Mouse (Mus musculus) ES-Bruce4 (cell line): ENCODE measurements around the gene Fbxo6. TPM values are rescaled to one million over a fixed set of nuclear protein-coding genes. Genes with fewer than 3 reads are reported as not detected.
A peak's percentile ranks its signal among the peaks of the same experiment; 100 is the strongest.

ENCODE experiments used
- H3K27ac ChIP-seq: 2 replicates; pipeline ENCODE4 v1.5.1; 2012; ENCODE audit warnings: low read length, inconsistent platforms; ENCODE audit not compliant: insufficient read depth
- H3K27me3 ChIP-seq: 2 replicates; pipeline ENCODE4 v1.6.1; 2012; ENCODE audit warnings: mild to moderate bottlenecking, low read length, inconsistent platforms; ENCODE audit not compliant: control insufficient read depth, poor library complexity, insufficient read depth, severe bottlenecking
- H3K36me3 ChIP-seq: 2 replicates; pipeline ENCODE4 v1.6.1; 2012; ENCODE audit warnings: inconsistent platforms, mild to moderate bottlenecking, low read length, moderate library complexity; ENCODE audit not compliant: control insufficient read depth, poor library complexity, insufficient read depth, severe bottlenecking
- H3K4me1 ChIP-seq: one replicate; pipeline ENCODE4 v1.8.1; 2011; ENCODE audit warnings: low read length; ENCODE audit not compliant: control insufficient read depth, insufficient read depth
- H3K4me3 ChIP-seq: 2 replicates; pipeline ENCODE4 v1.5.1; 2011; ENCODE audit warnings: low read depth, mild to moderate bottlenecking, low read length
- H3K9ac ChIP-seq: 2 replicates; pipeline ENCODE4 v1.6.1; 2012; ENCODE audit warnings: low read depth, mild to moderate bottlenecking, inconsistent platforms; ENCODE audit not compliant: poor library complexity, severe bottlenecking
- H3K9me3 ChIP-seq: replicated peaks from 2 replicates; pipeline ENCODE4 v1.6.1; 2012; ENCODE audit warnings: mild to moderate bottlenecking, low read length, inconsistent platforms; ENCODE audit not compliant: control insufficient read depth, poor library complexity, insufficient read depth, severe bottlenecking
- CTCF ChIP-seq: IDR thresholded peaks from one replicate; pipeline ENCODE4 v1.8.1; 2011; ENCODE audit warnings: low read depth, low read length
- EP300 ChIP-seq: IDR thresholded peaks from 2 replicates; pipeline ENCODE4 v1.6.1; 2011; ENCODE audit warnings: low read depth, low read length; ENCODE audit not compliant: insufficient read depth
- POLR2A ChIP-seq: IDR thresholded peaks from one replicate; pipeline ENCODE4 v1.8.1; 2011; ENCODE audit warnings: low read length; ENCODE audit not compliant: insufficient read depth
- polyA plus RNA-seq: library from polyadenylated mRNA; stranded (reverse); fragments of >200 nt; gene quantifications from 2 replicates; pipeline ENCODE4 v1.2.4, GENCODE M21; 2011; ENCODE audit warnings: low read depth; ENCODE audit not compliant: missing spikeins, insufficient read depth, insufficient read length

Fbxo6 gene
- polyA plus RNA-seq, 1 experiment, result 41.6 TPM

- Histone ChIP-seq H3K9ac (peak overlapping the region; percentile 31), H3K4me3 (peak overlapping the region; percentile 31), H3K27me3 (no peaks in the 10 kb centered on the region), H3K36me3 (no peaks in the 10 kb centered on the region), H3K4me1 (peaks cover 5% of the 10 kb centered on the region), H3K9me3 (no peaks in the 10 kb centered on the region), H3K27ac (no peak overlapping the region)
- no peak for TF ChIP-seq CTCF
- no peak for TF ChIP-seq POLR2A
- no peak for TF ChIP-seq EP300
Observed at GRCm38 (mm10) chr4:148107621-148108291, 44.2 kb downstream of the Fbxo6 start.

GRCm38 (mm10) chr4:148104146-148104545 is 47.8 kb downstream of the Fbxo6 start:
- peaks cover 8% of the 10 kb centered on the region for H3K4me1 ChIP-seq
- H3K27me3 ChIP-seq, result no peaks in the 10 kb centered on the region
- H3K27ac ChIP-seq, result no peak overlapping the region
- no peak overlapping the region for H3K9ac ChIP-seq
- no peaks in the 10 kb centered on the region for H3K36me3 ChIP-seq
- H3K4me3 ChIP-seq, result no peak overlapping the region
- TF ChIP-seq POLR2A, result no peak
- no peak for TF ChIP-seq CTCF
- TF ChIP-seq EP300, result no peak
- H3K9me3 ChIP-seq, result no peaks in the 10 kb centered on the region

GRCm38 (mm10) chr4:148101801-148102527 is 50.0 kb downstream of the Fbxo6 start:
- Histone ChIP-seq H3K9ac (peak overlapping the region; percentile 54), H3K27me3 (no peaks in the 10 kb centered on the region), H3K27ac (peak overlapping the region; percentile 24), H3K4me3 (peak overlapping the region; percentile 61), H3K4me1 (peaks cover 3% of the 10 kb centered on the region), H3K36me3 (no peaks in the 10 kb centered on the region), H3K9me3 (no peaks in the 10 kb centered on the region)
- TF ChIP-seq CTCF, result peak; percentile 65
- TF ChIP-seq EP300, result 0 out of 2 replicates have a peak, but pooled peaks have one; percentile 43
- no peak for TF ChIP-seq POLR2A

GRCm38 (mm10) chr4:148098666-148099065 is 53.3 kb downstream of the Fbxo6 start:
- no peak overlapping the region for H3K27ac ChIP-seq
- no peaks in the 10 kb centered on the region for H3K9me3 ChIP-seq
- H3K27me3 ChIP-seq, result no peaks in the 10 kb centered on the region
- peaks cover 3% of the 10 kb centered on the region for H3K4me1 ChIP-seq
- TF ChIP-seq EP300 (no peak), CTCF (no peak), POLR2A (no peak)
- H3K36me3 ChIP-seq, result no peaks in the 10 kb centered on the region
- H3K4me3 ChIP-seq, result no peak overlapping the region
- H3K9ac ChIP-seq, result no peak overlapping the region

- Histone ChIP-seq H3K27ac (no peak overlapping the region), H3K9me3 (no peaks in the 10 kb centered on the region), H3K27me3 (no peaks in the 10 kb centered on the region), H3K36me3 (no peaks in the 10 kb centered on the region), H3K4me3 (no peak overlapping the region), H3K9ac (no peak overlapping the region), H3K4me1 (peaks cover 3% of the 10 kb centered on the region)
- TF ChIP-seq CTCF, result no peak
- no peak for TF ChIP-seq POLR2A
- no peak for TF ChIP-seq EP300
Observed at GRCm38 (mm10) chr4:148097936-148098335, 54.0 kb downstream of the Fbxo6 start.

Other genes with a start within 250 kb of the Fbxo6 start
- gene Mfn2, start 247.4 kb downstream of the Fbxo6 start, polyA plus RNA-seq, result 14.6 and 16.7 TPM in 2 replicates
- gene Plod1, start 215.4 kb downstream of the Fbxo6 start, polyA plus RNA-seq, result 21.7 and 26.3 TPM in 2 replicates
- gene 2510039O18Rik, start 211.2 kb downstream of the Fbxo6 start, polyA plus RNA-seq, result 23.1 and 23.3 TPM in 2 replicates
- gene Nppb, start 166.4 kb downstream of the Fbxo6 start, polyA plus RNA-seq, result 0.87 and 2.1 TPM in 2 replicates
- gene Nppa, start 151.4 kb downstream of the Fbxo6 start, polyA plus RNA-seq, result not detected in 2 replicates
- 13.7 and 16.7 TPM in 2 replicates for gene Clcn6, start 113.3 kb downstream of the Fbxo6 start, polyA plus RNA-seq
- 9.5 and 13.7 TPM in 2 replicates for gene Mthfr, start 113.1 kb downstream of the Fbxo6 start, polyA plus RNA-seq
- gene Agtrap, start 64.1 kb downstream of the Fbxo6 start, polyA plus RNA-seq, result 48.2 and 60.6 TPM in 2 replicates
- 45.9 and 60.3 TPM in 2 replicates for gene Mad2l2, start 21.8 kb downstream of the Fbxo6 start, polyA plus RNA-seq
- gene Draxin, start 21.4 kb downstream of the Fbxo6 start, polyA plus RNA-seq, result 0.17 and 0.22 TPM in 2 replicates
- gene Fbxo44, start 8.3 kb upstream of the Fbxo6 start, polyA plus RNA-seq, result 12.5 and 13.3 TPM in 2 replicates
- gene Fbxo2, start 8.5 kb upstream of the Fbxo6 start, polyA plus RNA-seq, result 6.0 and 6.9 TPM in 2 replicates
- gene Disp3, start 135.8 kb upstream of the Fbxo6 start, polyA plus RNA-seq, result 0.56 and 1.0 TPM in 2 replicates